Mouse (Mus musculus) testis, adult 2 months (tissue): ENCODE results near the gene Tas2r119.

Source experiments
- CTCF ChIP-seq: fragments of 200-500 bp; IDR thresholded peaks from 2 replicates; pipeline ENCODE4 v1.5.1; 2012; ENCODE audit warnings: low read depth, mild to moderate bottlenecking, inconsistent platforms, low read length, moderate library complexity; ENCODE audit not compliant: control insufficient read depth, insufficient read depth, insufficient replicate concordance
- POLR2A ChIP-seq: fragments of 200-500 bp; IDR thresholded peaks from 2 replicates; pipeline ENCODE4 v1.6.1; 2012; ENCODE audit warnings: low read depth, mild to moderate bottlenecking, inconsistent platforms, low read length, moderate library complexity; ENCODE audit not compliant: control insufficient read depth

- TF ChIP-seq CTCF = no peak
- no peak for TF ChIP-seq POLR2A
Observed at GRCm38 (mm10) chr15:32204908-32205307, 27.8 kb downstream of the Tas2r119 start.
